Mouse (Mus musculus): ENCODE measurements around the gene Oaz2. TPM values are rescaled to one million over a fixed set of nuclear protein-coding genes. Genes with fewer than 3 reads are reported as not detected.

Gene Oaz2
- total and polyA plus RNA-seq, 3 experiments = 30.2 to 61.4 (median 35.3) TPM

DNA sequence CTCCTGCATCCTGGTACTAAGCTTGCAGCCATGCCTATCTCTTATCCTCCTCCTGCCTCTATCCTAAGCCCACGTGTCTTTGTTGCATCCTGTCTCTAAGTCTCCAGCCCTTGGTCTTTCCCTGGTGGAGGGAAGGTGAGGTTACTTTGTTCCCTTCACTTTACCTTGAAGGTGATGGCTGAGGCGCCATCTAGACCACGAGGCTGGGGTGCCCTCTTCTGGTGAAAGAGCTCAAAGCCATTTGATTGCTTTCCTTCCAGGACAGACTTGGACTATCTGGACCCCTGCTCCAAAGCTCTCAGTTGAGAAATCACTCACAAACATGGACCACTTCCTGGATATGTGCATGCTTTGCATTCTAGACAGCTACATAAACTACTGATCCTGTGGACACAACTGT lies 3.6 kb upstream of the Oaz2 start:
- Histone ChIP-seq H3K79me2 (replicated peaks; ENCODE audit: control insufficient read depth, extremely low read depth, insufficient read depth, poor library complexity, severe bottlenecking) (no peaks in the 10 kb centered on the region), H3K4me3 (replicated peaks in 1 of 3; ENCODE audit: low read depth in 2 of 3, low read length in 2 of 3, poor library complexity in 1 of 3) (no peak overlapping the region), H3K27me3 (replicated peaks) (no peaks in the 10 kb centered on the region), H3K4me2 (ENCODE audit: insufficient read depth, low read depth, poor library complexity, severe bottlenecking) (no peak overlapping the region), H3K27ac (ENCODE audit: insufficient read depth, low read depth) (no peak overlapping the region), H3K36me3 (replicated peaks in 1 of 2; ENCODE audit: control insufficient read depth in 1 of 2, insufficient read depth in 1 of 2, low read length in 1 of 2) (no peaks in the 10 kb centered on the region), H3K9ac (ENCODE audit: insufficient read depth, low read depth) (no peak overlapping the region), H3K4me1 (ENCODE audit: control insufficient read depth in 1 of 2, insufficient read depth in 2 of 2) (peaks cover 6 to 20% of the 10 kb centered on the region in 2 experiments; a peak in 2 of 4 replicates), H3K9me3 (replicated peaks; ENCODE audit: low read length) (no peaks in the 10 kb centered on the region)
- dilution Hi-C loops (cut with MboI; ENCODE audit: extremely low pct_ligation_motif_present, extremely low pct_unique_long_range_greater_than_20kb, low sequenced_read_pairs) = no loop called here
- in situ Hi-C loops (cut with MboI; ENCODE audit: low pct_ligation_motif_present, low pct_unique_long_range_greater_than_20kb, low sequenced_read_pairs) = loop anchor here (5.0 kb wide), 1 partner anchor 57 kb away; no protein-coding TSS in a partner anchor
- DNase-seq (ENCODE audit: extremely low read depth) = peak; percentile 44
- TF ChIP-seq JUND (conservative IDR thresholded peaks at IDR 0.05; ENCODE audit: low read depth, low read length) = no peak
- TF ChIP-seq SMC3 (IDR thresholded peaks at IDR 0.05; ENCODE audit: low read depth, low read length) = peak; percentile 85
- peak; percentile 58 for TF ChIP-seq ZC3H11A (IDR thresholded peaks at IDR 0.05; ENCODE audit: low read depth, low read length)
- no peak for TF ChIP-seq ZKSCAN1 (IDR thresholded peaks at IDR 0.05; ENCODE audit: borderline replicate concordance, low read depth, low read length)
- peak; percentile 87 for TF ChIP-seq RAD21 (IDR thresholded peaks at IDR 0.05; ENCODE audit: low read depth, low read length)
- peak; percentile 60 to 93 for TF ChIP-seq CTCF (conservative IDR thresholded peaks at IDR 0.05 in 1 of 2, IDR thresholded peaks at IDR 0.05 in 1 of 2; ENCODE audit: low read depth in 2 of 2, low read length in 2 of 2)

- no peaks in the 10 kb centered on the region for H3K79me2 ChIP-seq (replicated peaks; ENCODE audit: control insufficient read depth, extremely low read depth, insufficient read depth, poor library complexity, severe bottlenecking)
- dilution Hi-C loops (cut with MboI; ENCODE audit: extremely low pct_ligation_motif_present, extremely low pct_unique_long_range_greater_than_20kb, low sequenced_read_pairs) = no loop called here
- in situ Hi-C loops (cut with MboI; ENCODE audit: low pct_ligation_motif_present, low pct_unique_long_range_greater_than_20kb, low sequenced_read_pairs) = no loop called here
- H3K27ac ChIP-seq (ENCODE audit: insufficient read depth, low read depth) = no peak overlapping the region
- H3K4me2 ChIP-seq (ENCODE audit: insufficient read depth, low read depth, poor library complexity, severe bottlenecking) = no peak overlapping the region
- H3K27me3 ChIP-seq (replicated peaks) = no peaks in the 10 kb centered on the region
- no peaks in the 10 kb centered on the region for H3K36me3 ChIP-seq (replicated peaks in 1 of 2; ENCODE audit: control insufficient read depth in 1 of 2, insufficient read depth in 1 of 2, low read length in 1 of 2)
- no peak overlapping the region for H3K4me3 ChIP-seq (replicated peaks in 1 of 3; ENCODE audit: low read depth in 2 of 3, low read length in 2 of 3, poor library complexity in 1 of 3)
- H3K9me3 ChIP-seq (replicated peaks; ENCODE audit: low read length) = no peaks in the 10 kb centered on the region
- H3K4me1 ChIP-seq (ENCODE audit: control insufficient read depth in 1 of 2, insufficient read depth in 2 of 2) = peaks cover 6 to 18% of the 10 kb centered on the region in 2 experiments; a peak in 2 of 4 replicates
- TF ChIP-seq JUN (IDR thresholded peaks at IDR 0.05; ENCODE audit: insufficient read depth, low read depth, low read length) (no peak), SIN3A (IDR thresholded peaks at IDR 0.05; ENCODE audit: low read length) (no peak), RAD21 (IDR thresholded peaks at IDR 0.05; ENCODE audit: low read depth, low read length) (peak; percentile 82), RCOR1 (conservative IDR thresholded peaks at IDR 0.05; ENCODE audit: low read depth, low read length) (no peak), HCFC1 (IDR thresholded peaks at IDR 0.05; ENCODE audit: low read depth, low read length) (no peak), MEF2A (IDR thresholded peaks at IDR 0.05; ENCODE audit: borderline replicate concordance, low read depth, low read length) (peak; percentile 73; the same call in 1 of the 2 replicates), E2F4 (IDR thresholded peaks at IDR 0.05; ENCODE audit: insufficient replicate concordance, low read depth, low read length) (no peak), NELFE (IDR thresholded peaks at IDR 0.05; ENCODE audit: low read depth, low read length) (0 out of 2 replicates have a peak, but pooled peaks have one; percentile 28), ELF1 (IDR thresholded peaks at IDR 0.05; ENCODE audit: low read depth, low read length) (0 out of 2 replicates have a peak, but pooled peaks have one; percentile 12), MXI1 (IDR thresholded peaks at IDR 0.05; ENCODE audit: low read depth, low read length) (no peak), ETS1 (conservative IDR thresholded peaks at IDR 0.05; ENCODE audit: low read depth, low read length) (no peak), SMC3 (IDR thresholded peaks at IDR 0.05; ENCODE audit: low read depth, low read length) (peak; percentile 88), IRF4 (IDR thresholded peaks at IDR 0.05; ENCODE audit: low read depth, low read length) (peak; percentile 32; the same call in 1 of the 2 replicates), ZNF384 (IDR thresholded peaks at IDR 0.05; ENCODE audit: low read depth, low read length) (no peak), TCF12 (IDR thresholded peaks at IDR 0.05; ENCODE audit: low read depth, low read length) (no peak), POLR2AphosphoS2 (IDR thresholded peaks at IDR 0.05; ENCODE audit: low read depth, low read length) (no peak), MYC (IDR thresholded peaks at IDR 0.05; ENCODE audit: low read depth, low read length) (no peak), NRF1 (IDR thresholded peaks at IDR 0.05; ENCODE audit: low read depth, low read length) (no peak), BHLHE40 (IDR thresholded peaks at IDR 0.05; ENCODE audit: low read depth, low read length) (no peak), GABPA (IDR thresholded peaks at IDR 0.05; ENCODE audit: insufficient replicate concordance, low read depth, low read length) (no peak), CTCF (conservative IDR thresholded peaks at IDR 0.05 in 1 of 2, IDR thresholded peaks at IDR 0.05 in 1 of 2; ENCODE audit: low read depth in 2 of 2, low read length in 2 of 2) (peak; percentile 53 to 89), ZMIZ1 (IDR thresholded peaks at IDR 0.05; ENCODE audit: low read depth, low read length) (no peak), USF1 (IDR thresholded peaks at IDR 0.05; ENCODE audit: low read depth, low read length) (no peak), PAX5 (IDR thresholded peaks at IDR 0.05; ENCODE audit: low read length) (no peak), ZKSCAN1 (IDR thresholded peaks at IDR 0.05; ENCODE audit: borderline replicate concordance, low read depth, low read length) (no peak), POLR2A (IDR thresholded peaks at IDR 0.05; ENCODE audit: low read depth, low read length) (no peak), MAZ (IDR thresholded peaks at IDR 0.05; ENCODE audit: low read depth, low read length) (no peak), MAFK (IDR thresholded peaks at IDR 0.05; ENCODE audit: insufficient replicate concordance, low read length) (no peak), ZC3H11A (IDR thresholded peaks at IDR 0.05; ENCODE audit: low read depth, low read length) (peak; percentile 57)
- no peak overlapping the region for H3K9ac ChIP-seq (ENCODE audit: insufficient read depth, low read depth)
- DNase-seq (ENCODE audit: extremely low read depth) = peak; percentile 67
Measured at GRCm38 (mm10) chr9:65666042-65666441, 1.8 kb upstream of the Oaz2 start.
